Mouse (Mus musculus): Measurements from ENCODE around the gene Zfp978.
"Not testable (repeated sequence)": the region's sequence is repeated elsewhere in the genome, so short reads cannot be mapped to it uniquely, and the experiment has no call there.

Gene Zfp978

DNA sequence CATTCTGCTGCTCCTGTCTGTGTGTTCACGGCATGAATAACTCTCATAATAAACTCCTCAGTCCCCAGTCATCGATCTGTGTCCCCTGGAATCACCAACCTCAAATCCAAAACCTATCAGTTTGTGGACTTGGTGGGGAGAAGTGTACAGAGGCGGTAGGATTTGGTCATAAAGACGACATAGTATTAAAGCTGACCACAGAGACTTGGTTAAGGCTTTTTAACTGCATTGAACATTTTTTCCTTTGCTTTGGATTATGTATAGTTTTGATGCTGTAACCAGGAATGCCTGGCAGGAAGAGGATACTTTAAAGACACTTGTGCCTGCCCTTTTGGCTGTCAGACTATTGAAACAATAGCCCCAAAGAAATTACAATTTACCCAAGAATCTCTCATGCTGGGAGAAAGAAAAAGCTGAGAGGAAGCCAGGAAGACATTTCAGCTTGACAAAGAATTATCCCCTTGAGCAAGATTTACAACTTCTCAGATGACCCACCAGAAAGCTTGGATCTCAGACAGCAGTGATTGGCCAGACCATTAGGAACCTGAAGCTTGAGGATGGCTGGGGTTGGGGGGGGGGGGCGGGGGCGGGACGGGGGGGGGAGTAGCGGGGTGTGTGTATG lies 56.2 kb downstream of the Zfp978 start:
- no peak for DNase-seq

DNA sequence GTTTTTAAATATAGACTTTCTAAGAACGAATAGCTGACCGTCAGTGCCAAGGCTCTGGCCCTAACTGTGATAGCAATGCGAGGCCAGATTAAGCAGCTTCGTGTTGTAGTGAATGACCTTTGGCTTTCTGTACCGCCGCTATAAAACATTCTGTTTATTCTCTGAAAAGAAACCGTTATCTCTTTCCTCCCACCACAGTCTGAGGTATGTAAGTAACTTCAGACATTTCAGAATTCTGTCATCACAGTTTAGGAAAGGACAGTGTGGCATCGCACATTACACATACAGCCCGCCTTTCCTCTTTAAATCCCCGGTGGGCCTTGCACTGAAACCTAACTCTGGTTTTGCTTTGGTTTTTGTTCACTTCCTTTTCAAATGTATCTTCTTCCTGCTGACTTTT lies 56.8 kb downstream of the Zfp978 start:
- no peak for DNase-seq

DNA sequence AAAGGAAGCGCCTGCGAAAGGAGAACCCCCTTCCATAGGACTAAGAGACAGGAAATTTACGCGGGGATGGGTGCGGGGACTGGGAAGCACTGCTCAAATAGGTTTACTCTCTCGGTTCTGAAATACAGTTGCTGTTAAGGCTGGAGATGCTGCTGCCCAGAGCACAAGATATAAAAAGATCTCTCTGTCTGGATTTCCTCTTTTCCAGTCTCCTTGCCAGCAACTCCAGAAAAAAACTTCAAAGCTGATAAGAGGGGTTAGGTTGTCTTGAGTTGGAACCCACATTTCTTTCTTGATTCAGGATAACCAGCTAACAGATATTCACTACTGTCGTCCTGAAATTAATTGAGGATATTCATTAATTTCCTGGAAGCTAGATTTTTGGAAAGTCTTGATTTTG lies 57.2 kb downstream of the Zfp978 start:
- not testable (repeated sequence) for DNase-seq

DNA sequence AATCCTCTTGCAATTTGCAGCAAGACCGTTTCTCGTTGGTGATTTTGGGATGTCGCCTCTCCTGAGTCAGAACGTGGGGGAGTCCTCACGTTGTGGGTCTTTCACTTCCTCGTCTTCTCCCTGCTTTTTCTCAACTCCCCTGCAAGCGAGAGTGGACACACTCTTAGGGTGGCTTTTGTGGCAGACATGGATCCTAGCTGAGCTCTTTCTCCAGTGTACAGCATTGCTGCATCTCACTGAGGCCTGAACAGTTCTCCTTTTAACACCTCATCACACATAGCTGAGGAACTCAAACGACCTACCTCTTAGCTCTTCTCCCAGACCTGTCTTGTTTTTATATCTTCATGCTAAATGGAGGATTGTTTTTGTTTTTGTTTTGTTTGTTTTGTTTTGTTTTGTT lies 58.1 kb downstream of the Zfp978 start:
- DNase-seq: not testable (repeated sequence)

DNA sequence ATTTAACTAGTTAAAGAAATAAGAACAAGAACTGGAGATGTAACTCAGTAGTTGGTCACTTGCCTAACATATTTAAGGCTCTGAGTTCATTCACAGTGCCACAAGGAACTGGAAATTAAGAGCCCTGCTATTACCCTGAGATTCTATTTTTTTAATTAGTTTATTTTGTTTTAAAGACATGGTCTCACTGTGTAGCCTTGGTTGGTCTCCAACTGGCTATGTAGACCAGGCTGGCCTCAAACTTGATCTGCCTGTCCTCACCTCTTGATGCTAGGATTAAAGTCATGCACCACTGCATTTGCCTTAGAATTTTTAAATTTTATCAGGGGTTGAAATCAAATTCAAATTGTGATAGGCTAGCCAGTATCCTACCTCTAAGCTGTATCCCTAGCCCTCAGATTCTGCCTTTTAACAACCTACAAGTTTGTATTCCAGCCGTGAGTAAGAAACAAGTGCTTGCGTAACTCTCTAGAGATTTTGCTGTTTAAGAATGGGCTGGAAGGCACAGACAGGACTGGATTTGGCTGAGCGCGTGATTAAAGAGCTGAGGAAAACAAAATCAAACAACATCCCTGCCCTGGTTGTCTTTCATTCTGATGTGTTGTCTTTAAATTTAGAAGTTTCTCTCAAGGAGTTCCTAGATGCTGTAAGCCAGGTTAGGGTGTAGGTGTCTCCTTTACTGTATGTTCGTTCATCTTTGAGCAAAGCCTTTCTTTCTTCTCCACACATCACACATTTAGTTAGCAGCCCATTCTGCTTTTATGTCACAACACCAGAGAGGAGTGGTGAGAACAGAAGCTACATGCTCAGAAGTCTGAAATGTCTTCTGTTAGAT lies 58.9 kb downstream of the Zfp978 start:
- DNase-seq: not testable (repeated sequence)

DNA sequence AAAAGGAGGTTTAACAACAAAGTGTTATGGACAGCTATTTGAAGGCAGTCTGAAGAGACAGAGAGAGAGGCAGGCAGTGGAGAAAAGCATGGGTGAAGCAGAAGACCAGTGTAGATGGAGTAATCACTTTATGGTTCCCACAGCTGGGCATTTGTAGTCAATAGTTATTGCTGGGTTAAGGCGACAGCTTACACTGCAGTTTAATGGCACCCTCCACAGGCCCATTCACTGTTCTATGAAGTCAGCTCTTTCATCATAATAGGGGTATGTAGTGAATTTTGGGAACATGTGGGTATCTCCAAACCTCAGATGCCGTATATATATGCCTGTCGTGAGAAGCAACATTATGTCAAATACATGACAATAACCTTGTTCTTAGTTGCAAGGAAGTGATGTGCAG lies 59.7 kb downstream of the Zfp978 start:
- no peak for DNase-seq

DNA sequence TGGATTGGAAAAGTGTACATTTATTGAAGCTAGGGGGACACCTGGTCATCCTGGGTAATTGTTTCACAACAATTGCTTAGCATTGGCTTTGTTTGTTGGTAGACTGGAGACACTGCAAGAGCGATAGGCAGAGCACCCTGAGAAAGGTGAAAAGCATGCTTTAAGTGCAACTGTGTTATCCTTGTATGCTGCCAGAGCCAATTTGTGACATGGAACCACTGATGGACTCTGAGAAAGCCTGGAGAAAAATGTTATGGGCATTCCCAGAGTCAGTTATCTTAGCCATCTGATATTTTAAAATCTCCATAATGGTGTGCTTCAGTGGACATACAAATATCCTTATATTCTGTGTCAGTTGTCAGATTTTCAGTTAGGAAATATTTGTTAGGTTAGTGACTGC lies 60.2 kb downstream of the Zfp978 start:
- not testable (repeated sequence) for DNase-seq

DNA sequence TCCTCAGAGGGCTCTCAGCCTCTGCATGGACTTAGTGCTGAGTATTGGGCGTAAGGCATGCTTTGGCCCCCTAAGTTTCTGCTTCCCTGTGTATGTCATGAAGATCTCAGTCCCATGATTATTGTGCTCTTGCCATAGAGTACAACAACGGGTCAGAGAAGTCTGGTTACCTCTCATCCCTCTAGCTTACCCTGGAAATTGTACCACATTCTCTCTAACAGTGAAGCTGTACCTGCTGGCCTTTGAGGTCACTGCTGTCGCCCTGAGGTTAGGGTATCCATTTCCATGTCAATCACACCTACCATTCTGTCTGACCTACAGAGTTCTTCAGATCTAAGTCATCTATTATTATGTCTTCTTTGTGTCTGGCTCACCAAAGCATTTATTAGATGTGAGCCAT lies 62.0 kb downstream of the Zfp978 start:
- no peak for DNase-seq

DNA sequence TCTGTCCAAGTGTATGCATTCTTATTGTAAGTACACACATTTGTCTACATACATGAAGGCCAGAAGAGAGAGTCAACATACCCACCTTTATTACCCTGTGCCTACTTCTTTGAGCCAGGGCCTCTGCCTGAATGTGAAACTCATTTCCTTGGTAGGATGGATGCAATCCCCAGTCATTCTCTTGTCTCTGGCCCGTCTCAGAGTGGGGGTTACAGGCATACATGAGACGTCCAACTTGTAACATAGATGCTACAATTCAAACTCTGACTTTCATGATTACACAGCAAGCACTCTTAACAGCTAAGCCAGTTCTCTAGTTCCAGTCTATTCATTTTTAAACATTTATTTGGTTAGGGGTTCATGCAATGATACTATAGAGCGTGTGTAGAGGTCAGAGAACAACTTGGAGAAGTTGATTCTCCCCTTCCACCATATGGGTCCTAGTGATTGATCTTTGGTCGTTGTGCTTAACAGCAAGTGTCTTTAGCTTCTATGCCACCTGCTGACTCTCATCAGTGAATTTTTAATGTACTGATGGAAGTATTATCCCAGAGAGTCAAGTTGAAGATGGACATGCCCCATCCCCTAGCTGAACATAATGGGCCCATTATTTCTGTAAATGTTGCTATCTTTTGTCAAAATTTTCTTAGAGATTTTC lies 62.7 kb downstream of the Zfp978 start:
- DNase-seq: no peak

DNA sequence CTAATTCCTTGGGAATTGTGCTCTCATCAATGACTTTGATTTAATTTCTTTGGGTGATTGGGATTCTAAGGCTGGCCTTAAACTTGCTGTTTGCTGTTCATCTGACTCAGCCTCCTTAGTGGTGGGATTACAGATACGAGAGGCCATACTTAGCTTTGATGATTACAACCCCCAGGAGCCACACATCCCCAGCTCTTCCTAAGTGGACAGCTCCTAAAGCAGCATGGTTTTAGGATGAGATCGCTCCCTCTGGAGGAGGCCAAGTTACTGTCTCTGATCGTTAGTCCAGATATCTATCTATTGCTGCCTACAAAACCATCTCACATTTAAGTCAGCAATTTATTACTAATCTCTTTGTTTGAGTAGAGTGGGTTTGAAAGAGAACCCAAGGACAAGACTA lies 63.3 kb downstream of the Zfp978 start:
- DNase-seq: not testable (repeated sequence)

DNA sequence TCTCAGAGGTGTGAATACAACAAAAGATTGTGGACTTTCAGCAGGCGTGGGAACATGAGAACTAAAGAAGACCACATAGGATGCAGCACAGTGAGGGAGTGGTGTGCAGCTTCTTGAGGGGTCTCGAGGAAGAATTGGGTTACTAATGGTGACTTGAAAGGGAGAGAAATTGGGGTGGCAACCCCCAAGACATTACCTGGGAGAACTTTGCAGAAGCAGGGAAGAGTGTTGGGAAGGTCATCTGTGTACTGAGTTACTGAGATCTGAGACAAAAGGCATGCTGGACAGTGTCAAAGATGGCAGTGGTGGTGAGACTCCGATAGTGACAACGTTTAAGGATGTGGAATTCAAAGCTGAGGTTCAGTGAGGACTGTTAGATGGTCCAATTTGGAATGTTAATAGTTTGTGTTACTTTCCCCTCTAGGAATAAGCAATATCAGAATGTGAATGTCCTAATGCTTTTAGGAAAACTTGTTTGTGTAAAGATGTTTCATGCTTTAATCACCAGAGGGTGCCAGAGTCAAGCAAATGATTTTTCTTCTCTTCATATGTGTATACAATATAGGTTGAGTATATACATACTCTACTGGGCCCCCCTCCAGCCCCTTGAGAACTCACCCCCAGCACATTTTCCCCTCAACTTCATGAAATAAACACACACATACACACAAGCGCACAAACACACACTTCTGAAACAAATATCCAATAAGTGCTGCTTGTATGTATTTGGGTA lies 64.7 kb downstream of the Zfp978 start:
- peak; percentile 59 for DNase-seq

DNA sequence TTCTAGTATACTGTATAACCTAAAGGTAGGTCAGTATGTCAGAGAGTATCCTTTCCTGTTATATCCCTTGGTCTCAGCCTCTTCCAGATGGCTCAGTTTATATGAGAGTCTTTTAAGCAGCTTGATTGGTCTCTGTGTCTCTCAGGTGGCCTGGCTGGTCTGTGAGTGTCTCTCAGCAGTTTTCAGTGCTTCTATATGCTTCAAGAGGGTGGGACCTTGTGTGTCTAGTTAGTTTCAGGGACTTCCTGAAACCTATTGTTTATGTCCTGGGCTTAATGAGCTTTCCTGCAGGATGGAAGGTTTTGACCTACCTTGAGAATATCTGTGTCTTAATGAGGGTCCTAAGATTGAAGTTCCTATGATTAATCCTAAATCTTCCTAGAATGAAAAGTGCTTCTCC lies 69.5 kb downstream of the Zfp978 start:
- DNase-seq: no peak

DNA sequence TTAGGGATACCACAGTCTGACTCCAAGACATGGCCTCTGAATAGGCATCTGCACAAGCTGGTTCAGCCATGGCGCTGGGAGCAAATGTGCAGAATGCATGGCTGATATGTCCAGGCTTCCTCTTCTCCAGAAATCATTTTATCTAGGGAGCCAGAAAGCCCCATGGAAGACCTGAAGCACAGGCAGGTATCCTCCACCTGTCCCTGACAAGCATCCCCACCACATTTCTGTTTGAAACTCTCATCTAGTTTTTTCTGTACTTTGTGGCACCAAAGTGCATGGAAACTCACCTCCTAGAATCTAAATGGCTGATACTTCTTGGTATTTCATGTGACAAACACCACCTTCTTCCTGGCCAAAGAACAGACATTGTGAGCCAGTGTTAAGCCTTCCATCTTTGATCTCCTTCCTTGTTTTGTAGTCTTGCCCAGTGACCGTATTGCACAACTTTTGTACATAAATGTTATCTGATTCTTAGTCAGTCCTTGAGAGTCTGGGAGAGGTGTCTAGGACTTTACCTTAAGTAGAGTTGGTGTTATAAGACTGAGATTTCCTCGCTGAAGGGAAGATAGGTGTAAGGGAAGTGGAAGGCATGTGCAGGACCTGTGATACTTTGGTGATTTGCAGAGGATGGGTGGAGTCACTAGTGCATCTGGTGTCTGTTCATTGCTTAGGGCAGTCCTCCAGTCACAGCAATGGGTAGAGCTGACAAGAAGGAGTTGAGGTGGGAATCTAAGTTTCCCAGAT lies 70.8 kb downstream of the Zfp978 start:
- DNase-seq: not testable (repeated sequence)

DNA sequence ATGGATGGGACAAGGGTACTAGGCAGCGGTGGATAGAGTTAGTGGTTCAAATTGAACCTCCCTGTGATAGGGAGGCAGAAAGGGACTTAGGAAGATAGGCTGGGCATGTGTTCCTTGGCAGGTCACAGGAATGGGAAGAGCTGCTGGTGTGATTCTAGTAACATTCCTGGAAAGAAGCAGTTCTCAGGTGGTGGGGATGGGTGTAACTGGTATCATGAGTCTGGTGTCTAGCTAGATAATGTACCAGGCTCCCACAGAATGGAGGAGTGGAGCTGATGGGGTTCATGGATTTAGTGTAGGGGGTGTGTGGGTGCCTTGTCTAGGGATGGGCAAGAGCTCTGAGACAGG lies 71.3 kb downstream of the Zfp978 start:
- DNase-seq: no peak

DNA sequence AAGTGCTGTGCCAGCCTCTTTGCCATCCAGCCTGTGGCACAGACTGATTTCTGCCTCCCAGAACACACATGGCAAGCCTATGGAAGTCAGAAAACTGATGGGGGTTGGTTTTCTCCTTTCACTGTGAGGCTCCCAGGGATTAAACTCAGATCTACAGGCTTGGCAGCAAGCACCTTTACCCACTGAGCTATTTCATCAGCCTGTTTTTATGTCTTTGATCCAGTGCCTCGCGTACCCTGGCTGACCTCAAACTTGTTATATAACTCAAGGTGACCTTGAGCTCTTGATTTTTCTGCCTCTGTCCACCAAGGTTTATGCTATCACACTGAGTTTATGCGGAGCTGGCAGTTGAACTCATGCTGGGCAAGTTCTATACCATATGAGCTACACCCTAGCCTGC lies 71.9 kb downstream of the Zfp978 start:
- DNase-seq: no peak

DNA sequence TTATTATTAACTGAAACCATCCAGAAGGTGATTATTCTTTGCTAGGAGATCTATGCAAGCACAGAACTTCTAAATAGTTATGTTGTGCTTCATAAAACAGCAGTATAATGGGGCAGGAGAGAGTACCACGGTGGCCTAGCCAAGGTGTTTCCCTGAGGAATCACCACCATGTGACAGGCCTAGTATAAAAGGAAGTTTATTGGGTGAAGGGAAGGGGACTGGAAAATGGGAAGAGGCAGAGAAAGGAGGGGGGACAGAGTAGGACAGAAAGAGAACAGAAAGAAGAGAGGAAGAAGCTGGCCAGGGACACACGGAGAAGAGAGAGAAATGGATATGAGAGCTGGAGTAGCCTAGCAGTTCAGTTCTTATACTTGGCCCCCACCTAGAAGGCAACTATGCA lies 72.8 kb downstream of the Zfp978 start:
- DNase-seq: no peak
